Mouse (Mus musculus): ENCODE data around the gene 5730522E02Rik.
"Not testable (repeated sequence)": the region's sequence is repeated elsewhere in the genome, so short reads cannot be mapped to it uniquely, and the experiment has no call there.

5730522E02Rik gene

GRCm38 (mm10) chr11:26210582-26211180, at the start of gene 5730522E02Rik:
TSS of gene 5730522E02Rik (minus strand) at chr11:26210763.
- peak in 1 of 2 experiments; percentile 6 for DNase-seq (ENCODE audit: low spot score in 2 of 2)

GRCm38 (mm10) chr11:26236540-26236939, 26.0 kb upstream of the 5730522E02Rik start:
- no peak for DNase-seq (ENCODE audit: low spot score in 2 of 2)

- no peak for DNase-seq (ENCODE audit: low spot score in 2 of 2)
These were observed 19.3 kb upstream of the 5730522E02Rik start for GRCm38 (mm10) chr11:26229895-26230294.

GRCm38 (mm10) chr11:26213643-26214042, 3.1 kb upstream of the 5730522E02Rik start:
- not testable (repeated sequence) for DNase-seq (ENCODE audit: low spot score in 2 of 2)

- peak; percentile 29 to 33 for DNase-seq (ENCODE audit: low spot score in 2 of 2)
These were observed 567 bp downstream of the 5730522E02Rik start for GRCm38 (mm10) chr11:26209811-26210581.

- DNase-seq (ENCODE audit: low spot score in 2 of 2) = no peak
These were observed 7.1 kb downstream of the 5730522E02Rik start for GRCm38 (mm10) chr11:26203466-26203865.

GRCm38 (mm10) chr11:26202842-26203241, 7.7 kb downstream of the 5730522E02Rik start:
- DNase-seq (ENCODE audit: low spot score in 2 of 2) = no peak

- DNase-seq (ENCODE audit: low spot score in 2 of 2) = no peak
These were observed 8.8 kb downstream of the 5730522E02Rik start for GRCm38 (mm10) chr11:26201778-26202097.

GRCm38 (mm10) chr11:26200970-26201777, 9.4 kb downstream of the 5730522E02Rik start:
- peak; percentile 22 to 36 for DNase-seq (ENCODE audit: low spot score in 2 of 2)

GRCm38 (mm10) chr11:26195468-26195867, 15.1 kb downstream of the 5730522E02Rik start:
- DNase-seq (ENCODE audit: low spot score in 2 of 2) = no peak

- no peak for DNase-seq (ENCODE audit: low spot score in 2 of 2)
These were observed 23.2 kb downstream of the 5730522E02Rik start for GRCm38 (mm10) chr11:26187231-26187967.

- DNase-seq (ENCODE audit: low spot score in 2 of 2) = no peak
These were observed 40.0 kb downstream of the 5730522E02Rik start for GRCm38 (mm10) chr11:26170572-26170971.

GRCm38 (mm10) chr11:26167609-26167971, 43.0 kb downstream of the 5730522E02Rik start:
- no peak for DNase-seq (ENCODE audit: low spot score in 2 of 2)

- DNase-seq (ENCODE audit: low spot score in 2 of 2) = no peak
These were observed 43.5 kb downstream of the 5730522E02Rik start for GRCm38 (mm10) chr11:26166966-26167608.

- DNase-seq (ENCODE audit: low spot score in 2 of 2) = no peak
These were observed 45.8 kb downstream of the 5730522E02Rik start for GRCm38 (mm10) chr11:26164651-26165259.

- DNase-seq (ENCODE audit: low spot score in 2 of 2) = no peak
These were observed 49.2 kb downstream of the 5730522E02Rik start for GRCm38 (mm10) chr11:26161354-26161753.

GRCm38 (mm10) chr11:26159033-26159432, 51.5 kb downstream of the 5730522E02Rik start:
- no peak for DNase-seq (ENCODE audit: low spot score in 2 of 2)

GRCm38 (mm10) chr11:26140024-26140423, 70.5 kb downstream of the 5730522E02Rik start:
- DNase-seq (ENCODE audit: low spot score in 2 of 2) = no peak

- no peak for DNase-seq (ENCODE audit: low spot score in 2 of 2)
These were observed 72.5 kb downstream of the 5730522E02Rik start for GRCm38 (mm10) chr11:26138013-26138412.

- no peak for DNase-seq (ENCODE audit: low spot score in 2 of 2)
These were observed 79.7 kb downstream of the 5730522E02Rik start for GRCm38 (mm10) chr11:26130911-26131310.

GRCm38 (mm10) chr11:26129054-26129453, 81.5 kb downstream of the 5730522E02Rik start:
- no peak for DNase-seq (ENCODE audit: low spot score in 2 of 2)
